Comparison of ENCODE assay signal across 10 mouse cellular contexts in the genomic region with DNA sequence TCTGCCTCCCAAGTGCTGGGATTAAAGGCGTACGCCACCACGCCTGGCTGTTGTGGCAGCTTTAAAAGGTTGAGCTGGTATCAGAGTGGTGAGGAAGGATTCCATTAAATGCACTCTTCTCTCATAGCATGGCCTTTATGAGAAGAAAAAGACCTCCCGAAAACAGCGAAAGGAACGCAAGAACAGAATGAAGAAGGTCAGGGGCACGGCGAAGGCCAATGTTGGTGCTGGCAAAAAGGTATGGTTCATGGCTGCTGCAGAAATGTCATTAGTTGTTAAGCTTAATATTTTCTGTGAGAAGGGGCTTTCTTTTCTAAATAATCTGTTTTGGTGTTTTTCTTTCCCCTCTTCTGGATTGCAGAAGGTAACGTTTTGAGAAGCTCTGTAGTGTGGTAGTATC. TPM values are rescaled to one million over a fixed set of nuclear protein-coding genes. Genes with fewer than 3 reads are reported as not detected.
DNase-seq lines count a peak whose midpoint lies in the region; ATAC-seq lines count a peak whose summit lies in the region.
"Had no signal": no experiment of that assay in that cellular context is flagged by ENCODE, and none has a peak within 500 bp of the region (broad histone marks: within the 10 kb centered on the region; RNA-seq: fewer than 3 reads in every experiment).

No protein-coding gene starts in this region.

- peak overlapping the region; percentile 81 for H3K4me2 ChIP-seq in liver, embryonic 11.5 days
- peak overlapping the region; percentile 5; the same call in 1 of the 2 replicates for H3K4me2 ChIP-seq in embryonic facial prominence, embryonic 12.5 days (replicated peaks)
- H3K4me2 ChIP-seq in liver, embryonic 15.5 days: peak overlapping the region; percentile 79

- H3K9me3 ChIP-seq in erythroblast, embryonic 14.5 days (ENCODE audit: control insufficient read depth, low read length): no peaks in the 10 kb centered on the region
- H3K9me3 ChIP-seq in liver, embryonic 11.5 days (ENCODE audit: control insufficient read depth, low read length): no peaks in the 10 kb centered on the region
- no peaks in the 10 kb centered on the region for H3K9me3 ChIP-seq in embryonic facial prominence, embryonic 12.5 days
- H3K9me3 ChIP-seq in liver, embryonic 15.5 days (replicated peaks): no peaks in the 10 kb centered on the region
- H3K9me3 ChIP-seq: midbrain, embryonic 12.5 days had no signal

- H3K4me1 ChIP-seq in erythroblast, embryonic 14.5 days (ENCODE audit: control insufficient read depth): peaks cover 49% of the 10 kb centered on the region
- peaks cover 27% of the 10 kb centered on the region for H3K4me1 ChIP-seq in liver, embryonic 11.5 days (replicated peaks; ENCODE audit: control insufficient read depth, insufficient read depth, low read length)
- peaks cover 30% of the 10 kb centered on the region for H3K4me1 ChIP-seq in embryonic facial prominence, embryonic 12.5 days
- peaks cover 46% of the 10 kb centered on the region for H3K4me1 ChIP-seq in liver, embryonic 15.5 days (replicated peaks)

- H3K27ac ChIP-seq in liver, embryonic 11.5 days (ENCODE audit: low read depth, low read length): peak overlapping the region; percentile 43; the same call in 1 of the 2 replicates
- no peak overlapping the region for H3K27ac ChIP-seq in embryonic facial prominence, embryonic 12.5 days
- H3K27ac ChIP-seq in liver, embryonic 15.5 days (replicated peaks): no peak overlapping the region
- H3K27ac ChIP-seq: midbrain, embryonic 12.5 days had no signal

- H3K36me3 ChIP-seq in erythroblast, embryonic 14.5 days (ENCODE audit: control insufficient read depth): peaks cover 66% of the 10 kb centered on the region
- peaks cover 52% of the 10 kb centered on the region for H3K36me3 ChIP-seq in liver, embryonic 11.5 days (ENCODE audit: control insufficient read depth, insufficient read depth, low read length)
- peaks cover 60% of the 10 kb centered on the region for H3K36me3 ChIP-seq in embryonic facial prominence, embryonic 12.5 days
- peaks cover 64% of the 10 kb centered on the region for H3K36me3 ChIP-seq in liver, embryonic 15.5 days (replicated peaks)

- intact Hi-C loops in left cerebral cortex, postnatal 4 days (cut with DNase I): loop anchor here (10.0 kb wide), 1 partner anchor 1202 kb away; the partner anchor contains the start of gene Ppif

- 80% methylated on average over 9 of the region's 9 CpGs for WGBS in liver, embryonic 11.5 days
- 86% methylated on average over 9 of the region's 9 CpGs for WGBS in embryonic facial prominence, embryonic 12.5 days
- 68% methylated on average over 9 of the region's 9 CpGs for WGBS in liver, embryonic 15.5 days (ENCODE audit: insufficient replicate concordance)

- no peak for DNase-seq in liver, embryonic 11.5 days (ENCODE audit: low spot score)
- no peak for DNase-seq in liver
- no peak for DNase-seq in natural killer cell, adult 2 months (ENCODE audit: low spot score in 2 of 2)
- DNase-seq in left cerebral cortex, postnatal 4 days: no peak
- DNase-seq: kidney, postnatal 4 days had no signal

- no peaks in the 10 kb centered on the region for H3K27me3 ChIP-seq in erythroblast, embryonic 14.5 days (ENCODE audit: control insufficient read depth)
- H3K27me3 ChIP-seq in liver, embryonic 11.5 days (replicated peaks; ENCODE audit: control insufficient read depth, insufficient read depth, low read length): no peaks in the 10 kb centered on the region
- no peaks in the 10 kb centered on the region for H3K27me3 ChIP-seq in embryonic facial prominence, embryonic 12.5 days
- no peaks in the 10 kb centered on the region for H3K27me3 ChIP-seq in liver, embryonic 15.5 days
- H3K27me3 ChIP-seq: midbrain, embryonic 12.5 days had no signal

- ATAC-seq in erythroblast, adult 5-6 weeks (replicated peaks; ENCODE audit: low FRiP score, poor library complexity, severe bottlenecking): no peak
- ATAC-seq in liver, embryonic 11.5 days (replicated peaks; ENCODE audit: low FRiP score): no peak
- ATAC-seq in embryonic facial prominence, embryonic 12.5 days (ENCODE audit: insufficient number of reproducible peaks, insufficient read depth, low FRiP score, low TSS enrichment): no peak
- ATAC-seq in liver, embryonic 15.5 days (ENCODE audit: insufficient read depth): no peak

- peak overlapping the region; percentile 98 for H3K9ac ChIP-seq in liver, embryonic 11.5 days (ENCODE audit: low read depth, low read length)
- H3K9ac ChIP-seq in embryonic facial prominence, embryonic 12.5 days: 0 out of 2 replicates have a peak overlapping the region, but pooled peaks have one; percentile 15
- H3K9ac ChIP-seq in liver, embryonic 15.5 days: peak overlapping the region; percentile 18; the same call in 1 of the 2 replicates

- peak overlapping the region; percentile 94 for H3K4me3 ChIP-seq in erythroblast, embryonic 14.5 days (replicated peaks)
- H3K4me3 ChIP-seq in liver, embryonic 11.5 days (ENCODE audit: low read depth, low read length): peak overlapping the region; percentile 87
- H3K4me3 ChIP-seq in embryonic facial prominence, embryonic 12.5 days: no peak overlapping the region
- H3K4me3 ChIP-seq in liver, embryonic 15.5 days (replicated peaks): peak overlapping the region; percentile 88

RNA-seq across cellular contexts. Expression of gene Rps24, which starts 6.3 kb away (rescaled TPM):
- 35.8 and 36.2 TPM in 2 replicates for polyA plus RNA-seq in erythroblast, embryonic 14.5 days (2012)
- total RNA-seq in erythroblast, adult 5-6 weeks (2015; ENCODE audit: low replicate concordance): 843 and 907 TPM in 2 replicates
- 584 and 753 TPM in 2 replicates for total RNA-seq in erythroblast, adult 5-6 weeks (2017; ENCODE audit: low replicate concordance)
- 1,414 and 1,515 TPM in 2 replicates for polyA plus RNA-seq in liver, embryonic 11.5 days (2014; fragmentation: Nextera tagmentation; extraction: Ambion mirVana)
- polyA plus RNA-seq in embryonic facial prominence, embryonic 12.5 days (2016; fragmentation: Nextera tagmentation; extraction: Ambion mirVana): 1,139 and 1,150 TPM in 2 replicates
- 313 and 420 TPM in 2 replicates for polyA plus RNA-seq in liver, embryonic 15.5 days (2015; fragmentation: Nextera tagmentation; extraction: Ambion mirVana)
- total RNA-seq in left cerebral cortex, postnatal 4 days (2021): 1,000 to 10,000 TPM; 1,115 to 1,201 TPM

RNA-seq across cellular contexts. Expression of gene Polr3a, which starts 6.4 kb away (rescaled TPM):
- 0.12 and 0.14 TPM in 2 replicates for polyA plus RNA-seq in erythroblast, embryonic 14.5 days (2012)
- 1.3 and 3.1 TPM in 2 replicates for total RNA-seq in erythroblast, adult 5-6 weeks (2015; ENCODE audit: low replicate concordance)
- total RNA-seq in erythroblast, adult 5-6 weeks (2017; ENCODE audit: low replicate concordance): 1.5 and 5.3 TPM in 2 replicates
- 18.2 and 18.7 TPM in 2 replicates for polyA plus RNA-seq in liver, embryonic 11.5 days (2014; fragmentation: Nextera tagmentation; extraction: Ambion mirVana)
- 22.2 and 24.9 TPM in 2 replicates for polyA plus RNA-seq in embryonic facial prominence, embryonic 12.5 days (2016; fragmentation: Nextera tagmentation; extraction: Ambion mirVana)
- 5.9 and 6.5 TPM in 2 replicates for polyA plus RNA-seq in liver, embryonic 15.5 days (2015; fragmentation: Nextera tagmentation; extraction: Ambion mirVana)
- total RNA-seq in left cerebral cortex, postnatal 4 days (2021): 10 to 100 TPM; 33.9 to 34.8 TPM

Comparison
In these comparisons a context has a peak if more than half of its experiments do, and no peak if none do; other contexts are left out.
1. H3K4me2 ChIP-seq: peak in every context shown above with its lines; median percentile 81 in liver, embryonic 11.5 days; 79 in liver, embryonic 15.5 days; 5 in embryonic facial prominence, embryonic 12.5 days.
2. H3K9ac ChIP-seq: peak in every context shown above with its lines; median percentile 98 in liver, embryonic 11.5 days; 18 in liver, embryonic 15.5 days; 15 in embryonic facial prominence, embryonic 12.5 days.